Mouse (Mus musculus): ENCODE data around the gene Cdh24. TPM values are rescaled to one million over a fixed set of nuclear protein-coding genes. Genes with fewer than 3 reads are reported as not detected.
A peak's percentile ranks its signal among the peaks of the same experiment; 100 is the strongest.
"Not testable (repeated sequence)": the region's sequence is repeated elsewhere in the genome, so short reads cannot be mapped to it uniquely, and the experiment has no call there.

Gene Cdh24
- total RNA-seq, 2 experiments from 2014 or later: 0.28 to 0.38 TPM

GRCm38 (mm10) chr14:54642224-54642944 is 1.2 kb upstream of the Cdh24 start:
- no peak for DNase-seq

- no peak for DNase-seq
These were observed 239 bp downstream of the Cdh24 start, which contains the start of gene Gm17606 for GRCm38 (mm10) chr14:54640946-54641304. Gene Gm17606, plus strand, starts transcription at chr14:54640952.

DNA sequence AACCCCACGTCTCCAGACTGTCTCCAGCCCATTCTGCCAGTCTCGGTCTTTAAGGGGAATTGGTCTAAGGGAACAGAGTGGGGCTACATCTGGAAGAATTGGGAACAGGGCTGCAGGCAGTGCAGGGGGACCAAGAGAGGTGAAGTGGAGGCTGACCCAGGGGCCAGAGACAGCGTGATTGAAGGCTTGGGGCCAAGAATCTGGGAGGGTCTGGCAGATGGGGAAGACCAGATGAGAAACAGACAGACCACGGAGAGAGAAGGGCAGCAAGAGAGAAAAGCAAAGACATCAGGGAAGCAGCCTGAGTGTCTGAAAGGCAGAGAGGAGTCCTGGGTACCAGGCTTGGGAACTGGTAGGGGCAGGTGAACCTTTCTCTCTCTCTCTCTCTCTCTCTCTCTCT is 1.0 kb downstream of the Cdh24 start:
- no peak for DNase-seq

- no peak for DNase-seq
These were observed 3.0 kb downstream of the Cdh24 start for GRCm38 (mm10) chr14:54638210-54638609.

DNA sequence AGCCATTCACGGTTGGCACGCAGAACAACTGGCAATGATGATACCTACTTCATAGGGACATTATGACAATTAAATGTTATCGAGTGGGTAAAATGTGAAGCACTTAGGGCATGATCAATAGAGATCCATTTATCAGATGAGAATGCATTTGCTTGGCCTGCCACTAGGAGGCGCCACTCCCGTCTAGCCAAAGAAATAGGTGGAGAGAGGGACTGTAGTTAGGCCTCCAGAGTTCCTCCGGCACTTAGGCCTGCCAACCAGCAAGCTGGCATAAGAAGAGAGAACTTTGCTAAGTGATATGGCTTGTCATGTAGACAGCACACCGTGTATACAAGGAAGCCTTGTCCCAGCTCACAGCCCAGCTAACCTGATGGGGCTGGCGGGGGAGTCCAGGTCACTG is 4.2 kb downstream of the Cdh24 start:
- no peak for DNase-seq

DNA sequence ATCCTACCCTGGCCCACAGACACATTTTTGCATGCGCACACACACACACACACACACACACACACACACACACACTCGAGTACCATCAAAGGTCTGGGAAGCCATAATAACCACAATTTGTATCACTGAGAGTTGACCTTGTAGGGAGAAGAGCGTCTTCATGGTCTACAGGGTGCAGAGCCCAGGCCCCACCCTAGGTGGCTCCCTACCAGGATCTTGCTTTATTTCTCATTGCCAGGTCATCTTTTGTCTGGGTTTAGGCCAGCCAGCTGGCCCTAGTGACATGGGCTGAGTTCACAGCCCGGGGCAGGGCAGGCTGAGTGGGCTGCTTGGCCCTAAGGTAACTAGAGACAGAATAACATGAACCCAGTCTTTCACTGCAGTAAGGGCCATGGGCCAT is 7.0 kb downstream of the Cdh24 start:
- DNase-seq: no peak

DNA sequence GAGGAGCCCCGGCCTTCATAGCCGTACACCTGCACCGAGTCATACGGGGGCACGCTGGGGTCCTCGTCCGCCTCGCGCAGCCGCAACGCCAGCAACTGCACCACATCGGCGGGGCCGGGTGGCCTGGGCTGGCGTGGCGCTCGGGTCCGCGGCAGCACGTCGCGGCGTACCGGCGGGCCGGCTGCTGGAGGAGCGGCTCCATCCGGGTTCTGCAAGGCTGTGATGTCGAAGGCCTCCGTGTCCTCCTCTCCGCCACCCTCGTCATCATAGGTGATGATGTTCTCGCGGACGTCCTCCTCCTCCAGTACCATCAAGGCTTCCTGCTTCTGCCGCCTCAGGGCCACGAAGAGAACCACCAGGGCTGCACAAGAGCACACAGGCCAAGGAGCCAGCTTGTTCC is 8.9 kb downstream of the Cdh24 start:
- no peak for DNase-seq

DNA sequence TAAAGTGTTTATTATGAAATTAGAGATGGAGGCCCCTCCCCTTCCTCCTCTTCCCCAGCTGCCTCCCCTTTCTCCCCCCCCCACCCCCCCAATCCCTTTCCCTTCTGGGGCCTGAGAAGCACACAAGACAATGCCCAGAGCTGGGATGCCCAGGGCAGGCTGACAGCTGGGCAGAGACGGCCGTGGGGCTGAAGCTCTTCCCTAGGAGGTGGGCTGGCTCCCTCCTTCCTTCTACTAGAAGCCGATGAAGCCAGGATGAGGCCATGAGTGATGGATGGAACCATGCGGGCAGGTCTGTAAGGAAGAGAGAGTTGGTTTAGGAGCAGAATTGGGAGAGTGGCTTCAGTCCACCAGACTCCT is 9.9 kb downstream of the Cdh24 start:
- no peak for DNase-seq

DNA sequence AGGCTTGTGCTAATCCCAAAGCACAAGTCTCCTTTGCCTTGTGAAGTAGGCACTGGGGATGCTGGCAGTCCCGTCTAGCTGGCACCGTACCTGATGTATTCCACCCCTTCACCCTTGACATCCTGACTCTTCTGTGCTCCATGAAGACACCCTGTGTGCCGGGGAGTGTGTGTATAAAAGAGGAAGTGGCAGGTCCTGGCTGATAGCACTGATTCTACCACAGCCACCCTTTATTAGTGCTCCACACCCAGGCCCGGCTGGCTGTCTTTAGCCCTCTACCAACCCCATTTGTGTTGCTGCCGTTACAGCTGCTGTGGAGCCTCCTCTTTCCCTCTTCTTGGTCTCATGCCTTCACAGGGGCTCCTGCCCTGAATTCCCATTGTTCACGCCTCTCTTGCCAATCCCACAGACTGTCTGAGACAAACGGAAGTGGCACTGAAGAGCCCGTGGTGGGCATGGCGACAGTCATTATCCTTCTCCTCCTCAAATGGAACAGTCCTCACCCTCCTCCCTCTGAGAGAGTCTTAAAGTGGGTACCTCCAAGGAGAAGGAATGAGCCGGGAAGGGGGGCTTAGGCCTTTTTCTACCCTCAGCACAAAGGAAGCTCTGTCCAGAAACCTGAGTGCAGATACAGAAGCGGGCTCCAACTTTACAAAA is 10.5 kb downstream of the Cdh24 start:
- no peak for DNase-seq

GRCm38 (mm10) chr14:54629797-54630196 is 11.4 kb downstream of the Cdh24 start:
- DNase-seq: no peak

- no peak for DNase-seq
These were observed 13.1 kb downstream of the Cdh24 start for GRCm38 (mm10) chr14:54628103-54628502.

- DNase-seq: no peak
These were observed 16.2 kb downstream of the Cdh24 start for GRCm38 (mm10) chr14:54624976-54625375.

- no peak for DNase-seq
These were observed 17.8 kb downstream of the Cdh24 start for GRCm38 (mm10) chr14:54623334-54623733.

DNA sequence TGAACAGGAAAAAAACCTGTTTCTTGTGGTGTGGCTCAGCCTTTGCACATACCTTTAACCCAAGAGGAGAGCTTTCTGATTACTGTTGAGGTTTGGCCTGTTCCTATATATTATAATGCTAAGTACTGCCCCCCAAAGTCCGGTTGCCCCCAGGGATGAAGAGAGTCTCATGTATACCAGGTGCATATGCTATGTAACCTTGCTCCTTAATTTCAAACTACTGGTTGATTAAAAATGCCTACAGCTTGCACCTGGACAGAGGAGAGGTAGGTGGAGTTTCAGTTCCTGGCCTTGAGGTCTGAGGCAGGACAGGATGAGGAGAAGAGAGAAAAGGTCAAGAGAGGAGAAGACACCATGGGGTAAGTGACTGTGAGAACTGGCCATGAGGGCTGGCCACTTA is 20.0 kb downstream of the Cdh24 start, which contains the start of gene Psmb11:
Gene Psmb11 (plus strand): TSS at position 301 of the 400 bp plus-strand sequence.
- no peak for DNase-seq

DNA sequence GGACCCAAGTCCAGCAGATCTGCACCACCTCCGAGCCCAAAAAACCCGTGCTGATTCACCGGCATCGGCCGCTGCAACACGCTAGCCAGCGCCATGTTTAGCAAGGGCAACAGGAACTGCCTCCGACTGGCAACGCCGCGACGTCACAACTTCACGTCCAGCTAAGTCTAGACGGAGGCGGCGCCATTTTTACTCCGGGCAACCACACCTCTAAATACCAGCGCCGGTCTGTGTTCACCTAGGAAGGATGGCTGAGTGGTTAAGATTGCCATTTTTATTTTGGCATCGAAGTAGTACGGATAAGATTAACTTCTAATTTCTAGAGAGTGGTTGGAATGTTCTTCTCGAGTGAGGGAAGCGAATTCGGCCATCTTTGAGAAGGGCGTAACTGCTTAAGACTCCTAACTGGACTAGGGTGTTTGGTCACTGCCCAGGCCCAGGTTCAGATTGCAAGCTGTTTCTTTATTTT is 23.2 kb downstream of the Cdh24 start, which contains the start of gene Psmb5:
Gene Psmb5 (minus strand): TSS at position 126 of the 469 bp plus-strand sequence.
- peak; percentile 79 for DNase-seq

DNA sequence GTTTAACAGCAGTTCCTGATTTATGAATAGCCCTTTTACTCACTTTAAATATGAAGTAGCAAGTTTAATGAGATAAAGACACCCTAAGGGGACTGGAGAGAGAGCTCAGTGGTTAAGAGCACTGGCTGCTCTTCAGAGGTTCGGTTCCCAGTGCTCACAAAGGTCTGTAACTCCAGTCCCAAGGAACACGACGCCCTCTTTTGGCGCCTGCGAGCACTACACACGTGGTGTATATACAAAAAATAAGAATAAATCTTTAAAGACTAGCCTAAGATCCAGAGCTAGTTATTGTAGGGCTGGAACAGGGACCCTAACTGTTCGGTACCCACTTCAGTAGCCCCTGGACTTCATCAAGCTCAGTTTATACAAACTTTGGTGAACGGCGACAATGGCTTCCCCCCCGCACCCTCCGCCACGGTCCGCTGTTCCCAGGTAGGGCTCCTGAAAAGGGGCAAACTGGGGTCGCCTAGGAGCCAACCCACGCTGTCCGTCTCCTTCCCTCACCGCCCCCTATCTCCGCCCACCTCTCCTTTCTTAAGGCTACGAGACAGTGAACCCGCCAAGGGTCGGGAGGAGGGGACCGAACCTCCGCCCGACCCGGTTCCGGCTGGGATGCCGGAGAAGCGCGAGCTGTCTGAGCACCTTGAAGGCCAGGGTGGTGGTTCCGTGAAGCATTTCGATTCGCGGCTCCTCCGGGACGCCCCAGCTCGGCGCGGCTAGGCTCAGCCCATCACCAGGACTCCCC is 23.8 kb downstream of the Cdh24 start:
- DNase-seq: no peak

- DNase-seq: no peak
These were observed 24.8 kb downstream of the Cdh24 start for GRCm38 (mm10) chr14:54616226-54616825.

DNA sequence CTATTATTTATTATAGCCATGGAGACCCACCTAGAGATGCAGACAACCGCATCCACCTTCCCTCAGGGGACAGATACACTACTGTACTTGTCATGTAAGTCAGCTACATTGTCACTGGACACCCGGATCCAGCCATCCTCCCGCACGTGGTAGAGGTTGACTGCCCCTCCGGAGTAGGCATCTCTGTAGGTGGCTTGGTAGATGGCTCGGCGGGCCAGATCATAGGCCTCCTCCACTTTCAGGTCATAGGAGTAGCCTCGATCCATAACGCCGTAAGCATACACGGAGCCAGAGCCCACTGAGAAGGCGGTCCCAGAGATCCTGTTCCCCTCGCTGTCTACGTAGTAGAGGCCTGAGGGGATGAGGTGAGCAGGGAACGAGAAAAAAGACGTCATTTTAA is 27.0 kb downstream of the Cdh24 start:
- DNase-seq: not testable (repeated sequence)

- no peak for DNase-seq
These were observed 30.5 kb downstream of the Cdh24 start for GRCm38 (mm10) chr14:54610648-54611047.

DNA sequence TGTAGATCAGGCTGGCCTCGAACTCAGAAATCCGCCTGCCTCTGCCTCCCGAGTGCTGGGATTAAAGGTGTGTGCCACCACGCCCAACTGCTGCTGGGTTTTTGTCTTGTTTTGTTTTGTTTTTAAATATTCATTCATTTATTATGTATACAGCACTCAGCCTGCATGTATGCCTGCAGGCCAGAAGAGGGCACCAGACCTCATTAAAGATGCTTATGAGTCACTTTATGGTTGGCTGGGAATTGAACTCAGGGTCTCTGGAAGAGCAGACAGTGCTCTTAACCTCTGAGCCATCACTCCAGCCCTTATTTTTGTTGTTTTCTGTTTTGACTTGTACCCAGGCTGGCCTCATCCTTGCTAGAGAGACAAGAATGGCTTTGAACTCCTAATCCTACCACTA is 31.2 kb downstream of the Cdh24 start:
- DNase-seq: no peak

- DNase-seq: no peak
These were observed 31.9 kb downstream of the Cdh24 start for GRCm38 (mm10) chr14:54609245-54609644.

DNA sequence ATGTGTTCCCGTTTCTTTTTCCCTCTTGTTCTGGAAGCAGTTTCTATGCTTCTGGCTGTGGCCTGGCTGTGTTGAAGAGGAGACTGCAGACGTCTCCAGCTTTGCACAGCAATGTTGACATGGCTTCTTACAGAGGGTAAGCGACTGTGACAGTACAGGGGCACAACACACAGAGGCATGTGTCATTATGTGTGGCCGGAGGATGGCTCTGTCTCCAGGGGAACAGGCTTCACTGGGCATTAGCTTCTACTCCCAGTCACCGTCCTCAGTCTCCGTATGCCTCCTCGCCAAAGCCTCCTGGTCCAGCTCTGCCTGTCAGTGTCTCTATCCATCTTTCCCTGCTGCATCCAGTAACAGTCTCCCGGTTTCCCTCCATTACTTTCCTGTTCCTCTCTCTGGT is 33.9 kb downstream of the Cdh24 start:
- no peak for DNase-seq
